Mouse (Mus musculus): ENCODE results near the gene Capg. TPM values are rescaled to one million over a fixed set of nuclear protein-coding genes. Genes with fewer than 3 reads are reported as not detected.
A peak's percentile ranks its signal among the peaks of the same experiment; 100 is the strongest.

The Capg gene
- total and polyA plus RNA-seq, 3 experiments: 241 to 283 TPM; not detected in 1

- TF ChIP-seq USF1 (IDR thresholded peaks at IDR 0.05; ENCODE audit: low read depth, low read length): peak; percentile 97
- TF ChIP-seq TBP (IDR thresholded peaks at IDR 0.05; ENCODE audit: low read depth, low read length): peak; percentile 91
- peak; percentile 81; the same call in 1 of the 2 replicates for TF ChIP-seq MAFK (IDR thresholded peaks at IDR 0.05; ENCODE audit: borderline replicate concordance, low read depth, low read length)
- no peak for TF ChIP-seq ZNF384 (IDR thresholded peaks at IDR 0.05; ENCODE audit: low read depth, low read length)
Measured at GRCm38 (mm10) chr6:72512386-72513070, 31.7 kb upstream of the Capg start (continued).

- H3K36me3 ChIP-seq (ENCODE audit: control insufficient read depth in 1 of 2, insufficient read depth in 2 of 2, low read length in 2 of 2): peaks cover 0 to 21% of the 10 kb centered on the region in 2 experiments; a peak in 2 of 4 replicates
- peaks cover 2% of the 10 kb centered on the region; the same call in 1 of the 2 replicates for H3K79me2 ChIP-seq (ENCODE audit: control insufficient read depth, insufficient read depth, low read length, poor library complexity)
- H3K9ac ChIP-seq (ENCODE audit: control insufficient read depth, low read depth, low read length, poor library complexity, severe bottlenecking): peak overlapping the region; percentile 91
- no peak for DNase-seq (ENCODE audit: low read depth, low spot score)
- H3K27ac ChIP-seq (ENCODE audit: control insufficient read depth, low read depth, low read length): peak overlapping the region; percentile 87
- H3K9me3 ChIP-seq (replicated peaks; ENCODE audit: insufficient read depth, low read length): no peaks in the 10 kb centered on the region
- H3K27me3 ChIP-seq (ENCODE audit: control insufficient read depth in 1 of 2, insufficient read depth in 2 of 2, low read length in 2 of 2): no peaks in the 10 kb centered on the region
- H3K4me1 ChIP-seq (ENCODE audit: control insufficient read depth in 1 of 2, insufficient read depth in 2 of 2, low read length in 2 of 2): peaks cover 18 to 29% of the 10 kb centered on the region in 2 experiments
- H3K4me3 ChIP-seq (ENCODE audit: control insufficient read depth in 1 of 2, insufficient read depth in 1 of 2, low read depth in 2 of 2, low read length in 2 of 2): peak overlapping the region; percentile 29 to 50
- no peak for TF ChIP-seq GATA1 (IDR thresholded peaks at IDR 0.05; ENCODE audit: low read depth, low read length)
Measured at GRCm38 (mm10) chr6:72513071-72513440, 31.1 kb upstream of the Capg start.

DNA sequence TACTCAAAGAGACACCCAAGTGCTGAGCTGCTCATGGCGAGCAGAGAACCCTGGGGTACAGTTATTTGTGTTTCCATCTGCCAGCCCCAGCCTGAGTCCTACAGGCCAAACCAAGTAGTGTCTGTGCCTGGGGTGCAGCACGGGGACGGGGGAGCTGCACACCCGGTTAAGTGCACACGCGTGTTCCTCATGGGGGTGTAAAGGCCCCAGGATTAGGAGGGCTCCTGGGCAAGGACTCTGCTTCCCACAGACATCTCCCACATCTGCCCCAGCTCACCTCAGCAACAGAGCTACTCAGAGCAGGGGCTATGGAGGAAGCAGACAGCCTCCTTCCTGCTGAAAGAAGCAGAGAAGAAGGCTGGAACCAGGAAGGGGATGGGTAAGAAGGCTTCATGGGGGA lies 28.5 kb upstream of the Capg start:
- no peak for TF ChIP-seq ZNF384 (IDR thresholded peaks at IDR 0.05; ENCODE audit: low read depth, low read length)
- no peak for TF ChIP-seq ZC3H11A (IDR thresholded peaks at IDR 0.05; ENCODE audit: low read depth, low read length)
- no peak for TF ChIP-seq JUND (IDR thresholded peaks at IDR 0.05; ENCODE audit: low read depth, low read length)
- no peak for TF ChIP-seq MEF2A (IDR thresholded peaks at IDR 0.05; ENCODE audit: extremely low read depth, insufficient replicate concordance, low read depth, low read length, poor library complexity, severe bottlenecking)
- no peak for TF ChIP-seq E2F4 (IDR thresholded peaks at IDR 0.05; ENCODE audit: borderline replicate concordance, low read depth, low read length)
- no peak for TF ChIP-seq ELF1 (IDR thresholded peaks at IDR 0.05; ENCODE audit: low read depth, low read length)

GRCm38 (mm10) chr6:72518842-72519241 lies 25.3 kb upstream of the Capg start:
- H3K27me3 ChIP-seq (ENCODE audit: control insufficient read depth in 1 of 2, insufficient read depth in 2 of 2, low read length in 2 of 2): no peaks in the 10 kb centered on the region
- H3K79me2 ChIP-seq (ENCODE audit: control insufficient read depth, insufficient read depth, low read length, poor library complexity): no peaks in the 10 kb centered on the region
- no peaks in the 10 kb centered on the region; a peak in 1 of 4 replicates for H3K36me3 ChIP-seq (ENCODE audit: control insufficient read depth in 1 of 2, insufficient read depth in 2 of 2, low read length in 2 of 2)
- H3K9ac ChIP-seq (ENCODE audit: control insufficient read depth, low read depth, low read length, poor library complexity, severe bottlenecking): no peak overlapping the region
- H3K27ac ChIP-seq (ENCODE audit: control insufficient read depth, low read depth, low read length): no peak overlapping the region
- H3K9me3 ChIP-seq (replicated peaks; ENCODE audit: insufficient read depth, low read length): no peaks in the 10 kb centered on the region
- no peak for TF ChIP-seq SMC3 (IDR thresholded peaks at IDR 0.05; ENCODE audit: low read depth, low read length)
- TF ChIP-seq ELF1 (IDR thresholded peaks at IDR 0.05; ENCODE audit: low read depth, low read length): peak; percentile 21; the same call in 1 of the 2 replicates
- DNase-seq (ENCODE audit: low read depth, low spot score): peak; percentile 32
- H3K4me1 ChIP-seq (ENCODE audit: control insufficient read depth in 1 of 2, insufficient read depth in 2 of 2, low read length in 2 of 2): peaks cover 6 to 7% of the 10 kb centered on the region in 2 experiments; a peak in 3 of 4 replicates
- H3K4me3 ChIP-seq (ENCODE audit: control insufficient read depth in 1 of 2, insufficient read depth in 1 of 2, low read depth in 2 of 2, low read length in 2 of 2): no peak overlapping the region

More for the DNA sequence above, 28.5 kb upstream of the Capg start:
- Histone ChIP-seq H3K79me2 (ENCODE audit: control insufficient read depth, insufficient read depth, low read length, poor library complexity) (peaks cover 2% of the 10 kb centered on the region; the same call in 1 of the 2 replicates), H3K36me3 (ENCODE audit: control insufficient read depth in 1 of 2, insufficient read depth in 2 of 2, low read length in 2 of 2) (peaks cover 0 to 21% of the 10 kb centered on the region in 2 experiments; a peak in 2 of 4 replicates), H3K4me1 (ENCODE audit: control insufficient read depth in 1 of 2, insufficient read depth in 2 of 2, low read length in 2 of 2) (peaks cover 25 to 30% of the 10 kb centered on the region in 2 experiments), H3K9me3 (replicated peaks; ENCODE audit: insufficient read depth, low read length) (no peaks in the 10 kb centered on the region), H3K4me3 (ENCODE audit: control insufficient read depth in 1 of 2, insufficient read depth in 1 of 2, low read depth in 2 of 2, low read length in 2 of 2) (no peak overlapping the region), H3K9ac (ENCODE audit: control insufficient read depth, low read depth, low read length, poor library complexity, severe bottlenecking) (no peak overlapping the region), H3K27ac (ENCODE audit: control insufficient read depth, low read depth, low read length) (no peak overlapping the region), H3K27me3 (ENCODE audit: control insufficient read depth in 1 of 2, insufficient read depth in 2 of 2, low read length in 2 of 2) (no peaks in the 10 kb centered on the region)
- DNase-seq (ENCODE audit: low read depth, low spot score): no peak
